Mouse (Mus musculus) ES-Bruce4 (cell line): ENCODE results near the gene Tmem116.

ENCODE experiments used
- CTCF ChIP-seq: IDR thresholded peaks from one replicate; pipeline ENCODE4 v1.8.1; 2011; ENCODE audit warnings: low read depth, low read length
- EP300 ChIP-seq: IDR thresholded peaks from 2 replicates; pipeline ENCODE4 v1.6.1; 2011; ENCODE audit warnings: low read depth, low read length; ENCODE audit not compliant: insufficient read depth
- POLR2A ChIP-seq: IDR thresholded peaks from one replicate; pipeline ENCODE4 v1.8.1; 2011; ENCODE audit warnings: low read length; ENCODE audit not compliant: insufficient read depth

DNA sequence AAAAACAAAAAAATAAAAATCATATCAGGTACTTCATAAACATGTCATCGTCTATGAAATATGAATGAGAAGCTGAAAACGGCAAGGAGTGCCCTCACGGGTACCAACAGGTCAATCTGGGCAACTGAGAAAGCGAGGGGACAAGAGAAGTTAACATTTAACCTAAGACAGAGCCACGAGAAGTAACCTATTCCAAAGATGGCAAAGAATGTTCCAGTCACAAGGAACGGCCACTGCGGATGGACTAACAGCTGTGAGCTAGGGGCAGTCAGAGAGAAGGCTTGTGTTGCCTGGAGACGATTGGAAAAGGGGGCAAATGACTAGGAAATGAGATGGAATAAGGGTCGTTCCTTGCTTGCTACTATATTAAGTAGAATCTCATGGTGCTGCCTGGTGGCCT lies 1.2 kb upstream of the Tmem116 start:
- TF ChIP-seq EP300 (no peak), CTCF (no peak), POLR2A (no peak)
